In genomic region chr17:50648141-50648540, GRCm38 (mm10) we compare ENCODE assay signal across 7 mouse cellular contexts.
DNase-seq lines count a peak whose midpoint lies in the region; TF ChIP-seq lines count a peak whose summit lies in the region.
"Not testable (repeated sequence)": the region's sequence is repeated elsewhere in the genome, so short reads cannot be mapped to it uniquely, and the experiment has no call there.

No protein-coding gene starts in this region.

- DNase-seq in adrenal gland, adult 2 months: peak; percentile 52
- DNase-seq in adrenal gland, postnatal 36 days: peak; percentile 44 to 60
- DNase-seq in kidney, adult 2 months: peak; percentile 61
- DNase-seq in kidney, adult 9 months: peak; percentile 56
- not testable (repeated sequence) for DNase-seq in layer of hippocampus, adult 2 months (ENCODE audit: low spot score in 2 of 2); left cerebral cortex, adult 2 months (ENCODE audit: extremely low spot score in 1 of 2, low spot score in 2 of 2)
- DNase-seq in liver, adult 2 months (ENCODE audit: extremely low read depth, low read depth, low spot score): peak; percentile 41

- not testable (repeated sequence) for TF ChIP-seq POLR2A in kidney, adult 2 months (IDR thresholded peaks at IDR 0.05; ENCODE audit: low read depth, low read length); liver, adult 2 months (IDR thresholded peaks at IDR 0.05; ENCODE audit: extremely low read depth, insufficient read depth, low read length)

- H3K79me2 ChIP-seq in liver, adult 2 months (ENCODE audit: control insufficient read depth, insufficient read depth, low read length): not testable (repeated sequence)

- H3K27me3 ChIP-seq in kidney, adult 2 months (replicated peaks; ENCODE audit: control insufficient read depth, insufficient read depth, low read length); liver, adult 2 months (ENCODE audit: control insufficient read depth, insufficient read depth, low read length): not testable (repeated sequence)

- intact Hi-C loops in left cerebral cortex, adult 2 months (cut with DNase I): not testable (repeated sequence)

- not testable (repeated sequence) for TF ChIP-seq CTCF in kidney, adult 2 months (conservative IDR thresholded peaks at IDR 0.05; ENCODE audit: insufficient read depth, insufficient read length, low read depth, low read length); layer of hippocampus, adult 2 months (conservative IDR thresholded peaks at IDR 0.05); left cerebral cortex, adult 2 months (IDR thresholded peaks at IDR 0.05); liver, adult 2 months (IDR thresholded peaks at IDR 0.05; ENCODE audit: low read depth, low read length)

- 69% methylated on average over 4 of the region's 4 CpGs for WGBS in kidney, adult 2 months
- 81% methylated on average over 4 of the region's 4 CpGs for WGBS in liver, adult 2 months

- not testable (repeated sequence) for H3K4me1 ChIP-seq in kidney, adult 2 months (ENCODE audit: control insufficient read depth, insufficient read depth, low read length); liver, adult 2 months (ENCODE audit: control insufficient read depth, insufficient read depth, low read length)

- not testable (repeated sequence) for H3K9ac ChIP-seq in liver, adult 2 months (ENCODE audit: low read depth, low read length)

- not testable (repeated sequence) for H3K27ac ChIP-seq in kidney, adult 2 months (ENCODE audit: insufficient read depth, low read depth, low read length); liver, adult 2 months (replicated peaks; ENCODE audit: insufficient read depth, low read depth, low read length)
- H3K27ac ChIP-seq in layer of hippocampus, adult 2 months: peak overlapping the region; percentile 67
- H3K27ac ChIP-seq in left cerebral cortex, adult 2 months: peak overlapping the region; percentile 86; the same call in 1 of the 2 replicates

- H3K4me3 ChIP-seq in kidney, adult 2 months (ENCODE audit: insufficient read depth, low read depth, low read length); layer of hippocampus, adult 2 months; left cerebral cortex, adult 2 months; liver, adult 2 months (ENCODE audit: insufficient read depth, low read depth, low read length): not testable (repeated sequence)

- not testable (repeated sequence) for H3K36me3 ChIP-seq in kidney, adult 2 months (ENCODE audit: control insufficient read depth, insufficient read depth, low read length); liver, adult 2 months (ENCODE audit: control insufficient read depth, insufficient read depth, low read length)
